Mouse (Mus musculus) myocyte (in vitro differentiated cells): ENCODE measurements at regions not wholly inside any gene's neighbourhood (a gene's known extent, or its start where the extent isn't known, plus 50 kb on each side); places are given as distances from the start of the nearest gene placed in this dataset.
A peak's percentile ranks its signal among the peaks of the same experiment; 100 is the strongest.

ENCODE experiments used
- H3K27me3 ChIP-seq: one replicate; pipeline ENCODE4 v1.6.1; 2011; ENCODE audit not compliant: control insufficient read depth, insufficient read depth, insufficient read length
- H3K36me3 ChIP-seq: one replicate; pipeline ENCODE4 v1.6.1; 2011; ENCODE audit not compliant: control insufficient read depth, insufficient read depth
- H3K4me2 ChIP-seq: one replicate; pipeline ENCODE4 v1.6.1; 2011; ENCODE audit warnings: low read depth, control low read depth
- H3K4me3 ChIP-seq: one replicate; pipeline ENCODE4 v1.5.1; 2011; ENCODE audit warnings: mild to moderate bottlenecking, control low read depth, moderate library complexity
- H3K79me2 ChIP-seq: one replicate; pipeline ENCODE4 v1.6.1; 2011; ENCODE audit not compliant: control insufficient read depth, insufficient read depth
- H3ac ChIP-seq: one replicate; pipeline ENCODE4 v1.6.1; 2011; ENCODE audit not compliant: control insufficient read depth, insufficient read length
- CEBPB ChIP-seq: IDR thresholded peaks from 2 replicates; pipeline ENCODE4 v1.6.1; 2011; ENCODE audit warnings: mild to moderate bottlenecking, moderate library complexity; ENCODE audit not compliant: poor library complexity, insufficient read depth, severe bottlenecking
- E2F4 ChIP-seq: IDR thresholded peaks from one replicate; pipeline ENCODE4 v1.6.1; 2011; ENCODE audit warnings: mild to moderate bottlenecking, control low read depth, moderate library complexity; ENCODE audit not compliant: insufficient read depth
- MAX ChIP-seq: IDR thresholded peaks from one replicate; pipeline ENCODE4 v1.6.1; 2011; ENCODE audit warnings: low read depth, mild to moderate bottlenecking, control low read depth
- MYOD1 ChIP-seq, 3 experiments: IDR thresholded peaks; one replicate each; pipeline ENCODE4 v1.6.1; 2011; ENCODE audit warnings: control low read depth in 2 of 3, low read depth in 2 of 3, mild to moderate bottlenecking in 2 of 3, moderate library complexity in 1 of 3; ENCODE audit not compliant: insufficient read length in 2 of 3, control insufficient read depth in 1 of 3
- MYOG ChIP-seq, 3 experiments: IDR thresholded peaks; one replicate each; pipeline ENCODE4 v1.6.1; 2011; ENCODE audit warnings: control low read depth in 2 of 3, low read depth in 2 of 3, mild to moderate bottlenecking in 2 of 3; ENCODE audit not compliant: insufficient read length in 2 of 3, control insufficient read depth in 1 of 3, insufficient read depth in 1 of 3
- POLR2A ChIP-seq: IDR thresholded peaks from one replicate; pipeline ENCODE4 v1.6.1; 2011; ENCODE audit warnings: low read depth, mild to moderate bottlenecking, control low read depth, moderate library complexity; ENCODE audit not compliant: insufficient read length
- POLR2AphosphoS2 ChIP-seq: IDR thresholded peaks from one replicate; pipeline ENCODE4 v1.6.1; 2011; ENCODE audit warnings: low read depth, control low read depth; ENCODE audit not compliant: insufficient read length
- REST ChIP-seq: IDR thresholded peaks from one replicate; pipeline ENCODE4 v1.6.1; 2011; ENCODE audit warnings: mild to moderate bottlenecking, control low read depth, moderate library complexity; ENCODE audit not compliant: insufficient read depth, insufficient read length
- SRF ChIP-seq: IDR thresholded peaks from one replicate; pipeline ENCODE4 v1.6.1; 2011; ENCODE audit warnings: low read depth; ENCODE audit not compliant: control insufficient read depth, insufficient read length
- TCF12 ChIP-seq: IDR thresholded peaks from one replicate; pipeline ENCODE4 v1.6.1; 2011; ENCODE audit warnings: mild to moderate bottlenecking, control low read depth; ENCODE audit not compliant: poor library complexity, insufficient read depth, severe bottlenecking
- TCF3 ChIP-seq: IDR thresholded peaks from one replicate; pipeline ENCODE4 v1.6.1; 2011; ENCODE audit warnings: low read depth, control low read depth; ENCODE audit not compliant: insufficient read length
- USF1 ChIP-seq: IDR thresholded peaks from one replicate; pipeline ENCODE4 v1.6.1; 2011; ENCODE audit warnings: low read depth, mild to moderate bottlenecking, control low read depth, moderate library complexity

DNA sequence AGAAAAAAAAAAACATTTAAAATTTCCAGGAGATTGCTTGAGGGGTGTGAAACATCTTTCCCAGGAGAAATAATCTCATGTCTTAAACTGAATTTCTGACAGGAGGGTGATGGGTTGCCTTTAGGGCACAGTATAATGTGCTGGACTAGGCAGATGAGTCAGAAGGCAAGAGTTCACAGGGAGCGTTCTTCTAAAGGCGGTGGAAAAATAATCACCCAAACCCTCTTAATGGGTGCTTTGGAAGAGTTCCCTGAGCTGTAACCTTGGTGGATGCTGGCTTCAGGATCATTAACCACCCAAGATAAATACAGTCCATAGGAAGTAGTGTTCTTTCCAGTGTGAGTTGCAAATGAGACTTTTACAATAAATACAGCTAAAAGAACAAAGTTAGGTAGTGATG lies 378.8 kb downstream of the Fam198b start:
- no peak for TF ChIP-seq REST
- Histone ChIP-seq H3K27me3 (no peaks in the 10 kb centered on the region), H3K4me3 (no peak overlapping the region), H3K4me2 (no peak overlapping the region), H3K79me2 (no peaks in the 10 kb centered on the region), H3K36me3 (no peaks in the 10 kb centered on the region), H3ac (no peak overlapping the region)

DNA sequence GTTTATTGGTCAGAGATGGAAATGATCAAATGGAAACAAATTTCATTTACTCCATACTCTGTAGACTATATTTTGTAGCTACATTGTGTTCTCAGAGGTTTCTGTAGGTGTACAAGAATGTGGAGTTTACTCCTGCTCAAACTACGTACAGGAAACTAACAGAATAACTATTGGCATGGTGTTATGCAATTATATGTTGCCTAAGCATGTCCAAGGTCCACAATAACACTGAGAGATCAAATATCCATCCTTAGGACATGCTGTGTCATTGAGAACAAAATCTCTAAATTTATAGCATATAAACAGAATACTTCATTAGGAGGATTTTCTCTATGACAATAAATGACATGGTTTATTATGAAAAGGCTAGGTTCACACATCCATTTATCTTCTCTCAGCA lies 400.3 kb downstream of the Fam198b start:
- no peak overlapping the region for H3K4me2 ChIP-seq
- TF ChIP-seq SRF (no peak), REST (no peak), CEBPB (no peak), MYOG (IDR thresholded peaks at IDR 0.05; ENCODE audit: control insufficient read depth in 1 of 3, insufficient read depth in 1 of 3, insufficient read length in 2 of 3, low read depth in 2 of 3) (no peak)
- no peak overlapping the region for H3K4me3 ChIP-seq
- no peak overlapping the region for H3ac ChIP-seq
- no peaks in the 10 kb centered on the region for H3K36me3 ChIP-seq
- no peaks in the 10 kb centered on the region for H3K27me3 ChIP-seq
- no peaks in the 10 kb centered on the region for H3K79me2 ChIP-seq

DNA sequence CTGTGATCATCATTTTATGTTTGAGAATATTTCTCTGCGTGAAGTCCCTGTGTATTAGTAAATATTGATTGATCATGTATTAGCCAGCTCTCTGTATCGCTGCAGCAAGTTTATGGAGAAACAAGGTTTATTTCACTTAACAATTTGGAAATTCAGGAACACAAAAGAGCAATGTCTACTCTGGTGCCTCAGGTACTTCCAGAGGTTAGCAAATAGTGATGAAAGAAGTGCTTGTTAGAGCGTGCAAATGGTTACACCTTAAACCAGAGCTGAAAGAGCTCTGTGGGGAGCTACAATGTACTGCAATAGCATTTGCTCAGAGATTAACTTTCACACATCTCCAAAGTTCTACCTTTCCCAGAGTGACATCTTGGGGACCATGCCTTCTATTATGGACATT lies 400.9 kb downstream of the Fam198b start:
- Histone ChIP-seq H3K4me3 (no peak overlapping the region), H3K27me3 (no peaks in the 10 kb centered on the region), H3K36me3 (no peaks in the 10 kb centered on the region), H3K79me2 (no peaks in the 10 kb centered on the region), H3K4me2 (no peak overlapping the region), H3ac (no peak overlapping the region)
- no peak for TF ChIP-seq POLR2A
- no peak for TF ChIP-seq USF1
- TF ChIP-seq MYOD1 (IDR thresholded peaks at IDR 0.05; ENCODE audit: control insufficient read depth in 1 of 3, insufficient read length in 2 of 3, low read depth in 2 of 3): no peak
- no peak for TF ChIP-seq TCF3
- no peak for TF ChIP-seq TCF12
- TF ChIP-seq MAX: no peak
- no peak for TF ChIP-seq CEBPB
- no peak for TF ChIP-seq MYOG (IDR thresholded peaks at IDR 0.05; ENCODE audit: control insufficient read depth in 1 of 3, insufficient read depth in 1 of 3, insufficient read length in 2 of 3, low read depth in 2 of 3)
- TF ChIP-seq E2F4: no peak
- TF ChIP-seq REST: no peak
- no peak for TF ChIP-seq POLR2AphosphoS2
- TF ChIP-seq SRF: no peak

DNA sequence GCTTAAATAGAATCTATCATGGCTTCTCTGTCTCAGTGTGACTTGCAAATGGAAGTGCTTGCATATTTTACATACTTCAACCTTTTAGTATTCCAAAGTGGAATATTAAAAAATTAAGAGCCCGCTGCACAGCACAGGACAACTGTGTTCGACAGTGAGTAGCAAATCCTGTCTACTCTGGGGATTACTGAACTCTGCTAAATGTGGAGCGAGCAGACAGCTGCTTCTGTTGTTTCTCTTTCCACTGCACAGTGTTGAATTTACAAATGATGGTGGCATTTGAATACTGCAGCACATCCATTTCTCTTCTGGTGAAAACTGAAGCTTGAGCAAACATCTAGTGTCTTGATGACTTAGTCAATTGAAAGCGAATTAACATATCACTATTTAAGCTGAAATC lies 409.2 kb downstream of the Fam198b start:
- TF ChIP-seq MYOG (IDR thresholded peaks at IDR 0.05; ENCODE audit: control insufficient read depth in 1 of 3, insufficient read depth in 1 of 3, insufficient read length in 2 of 3, low read depth in 2 of 3) (peak in 1 of 3 experiments; percentile 2), TCF12 (no peak)
- Histone ChIP-seq H3K27me3 (no peaks in the 10 kb centered on the region), H3K4me3 (no peak overlapping the region), H3K36me3 (no peaks in the 10 kb centered on the region), H3ac (no peak overlapping the region), H3K79me2 (no peaks in the 10 kb centered on the region), H3K4me2 (no peak overlapping the region)

DNA sequence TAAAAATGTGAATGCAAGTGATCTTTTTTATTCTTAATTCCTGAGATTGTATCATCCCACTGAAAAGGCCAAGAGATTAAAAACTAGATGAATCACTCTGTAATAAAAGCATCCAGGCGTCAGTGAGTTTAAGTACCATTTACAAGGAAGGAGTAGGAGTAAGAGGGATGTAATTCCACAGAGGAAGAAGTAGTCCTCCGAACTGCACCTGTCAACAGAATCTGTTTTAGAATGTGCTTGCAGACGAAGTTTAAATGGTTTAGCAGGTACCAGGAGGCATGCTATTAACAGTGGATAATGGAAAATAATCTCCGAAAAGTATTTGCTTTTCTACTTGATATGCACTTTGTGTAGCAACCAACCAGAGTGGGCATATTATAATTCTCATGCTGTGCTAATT lies 423.3 kb downstream of the Fam198b start:
- no peak overlapping the region for H3K4me3 ChIP-seq
- peak overlapping the region; percentile 46 for H3K4me2 ChIP-seq
- no peak overlapping the region for H3ac ChIP-seq
- H3K27me3 ChIP-seq: no peaks in the 10 kb centered on the region
- no peaks in the 10 kb centered on the region for H3K79me2 ChIP-seq
- TF ChIP-seq TCF3 (no peak), MYOD1 (IDR thresholded peaks at IDR 0.05; ENCODE audit: control insufficient read depth in 1 of 3, insufficient read length in 2 of 3, low read depth in 2 of 3) (no peak), POLR2A (no peak), MYOG (IDR thresholded peaks at IDR 0.05; ENCODE audit: control insufficient read depth in 1 of 3, insufficient read depth in 1 of 3, insufficient read length in 2 of 3, low read depth in 2 of 3) (no peak), USF1 (no peak), TCF12 (no peak)
- no peaks in the 10 kb centered on the region for H3K36me3 ChIP-seq

DNA sequence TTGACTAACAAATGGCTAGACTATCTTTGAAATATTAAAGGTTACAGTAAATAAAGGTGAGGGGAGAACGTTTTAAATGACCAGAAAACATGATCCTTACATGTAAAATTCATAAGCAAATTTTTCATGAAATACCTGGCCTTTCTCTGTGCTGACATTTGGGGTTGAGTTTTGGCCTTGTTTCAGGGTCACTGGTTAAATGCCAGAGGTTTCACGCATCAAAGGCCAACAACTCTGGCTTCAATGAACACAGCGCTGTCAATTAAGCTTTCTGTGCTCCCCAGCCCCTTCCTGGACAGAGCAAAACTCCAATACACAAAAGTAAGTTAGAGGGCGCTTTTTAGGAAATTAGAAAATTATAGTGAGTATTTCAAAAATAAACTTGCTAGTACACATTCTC lies 425.6 kb downstream of the Fam198b start:
- Histone ChIP-seq H3K79me2 (no peaks in the 10 kb centered on the region), H3ac (no peak overlapping the region), H3K4me3 (no peak overlapping the region), H3K27me3 (no peaks in the 10 kb centered on the region), H3K36me3 (no peaks in the 10 kb centered on the region), H3K4me2 (no peak overlapping the region)
- no peak for TF ChIP-seq SRF
- TF ChIP-seq TCF12: no peak
- TF ChIP-seq E2F4: no peak
- no peak for TF ChIP-seq POLR2A
- TF ChIP-seq USF1: no peak
